8 mouse cellular contexts compared by ENCODE assay signal in the genomic region with DNA sequence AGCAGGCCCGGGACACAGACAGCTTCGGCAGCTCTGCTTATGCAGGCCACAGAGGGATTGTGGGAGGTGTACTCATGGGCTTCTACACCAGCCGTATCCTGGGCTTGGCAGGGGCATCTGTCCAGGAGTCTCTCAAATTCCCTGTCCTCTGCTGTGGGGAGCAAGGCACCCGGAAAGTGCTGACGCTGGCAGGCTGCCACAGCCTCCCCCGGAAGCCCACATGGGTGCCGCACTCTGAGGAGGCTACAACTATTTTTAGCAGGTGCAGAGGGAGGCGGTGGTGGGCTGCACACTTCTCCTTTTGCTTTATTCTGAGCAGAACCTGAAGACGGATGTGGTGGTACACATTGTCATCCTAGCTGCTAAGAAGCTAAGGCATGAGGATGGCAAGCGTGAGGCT. TPM values are rescaled to one million over a fixed set of nuclear protein-coding genes. Genes with fewer than 3 reads are reported as not detected.
DNase-seq lines count a peak whose midpoint lies in the region; ATAC-seq and TF ChIP-seq lines count a peak whose summit lies in the region.

No protein-coding gene starts in this region.

- H3K27me3 ChIP-seq in heart, embryonic 15.5 days = no peaks in the 10 kb centered on the region
- no peaks in the 10 kb centered on the region for H3K27me3 ChIP-seq in midbrain, embryonic 16.5 days (ENCODE audit: control insufficient read depth, insufficient read depth, low read depth, low read length)
- H3K27me3 ChIP-seq in hindbrain, postnatal 0 days (ENCODE audit: insufficient read depth, low read length) = no peaks in the 10 kb centered on the region
- no peaks in the 10 kb centered on the region for H3K27me3 ChIP-seq in midbrain, embryonic 10.5 days (ENCODE audit: low read depth, poor library complexity, severe bottlenecking)

- peaks cover 13% of the 10 kb centered on the region for H3K4me1 ChIP-seq in heart, embryonic 15.5 days (replicated peaks)
- H3K4me1 ChIP-seq in midbrain, embryonic 16.5 days (ENCODE audit: control insufficient read depth, insufficient read depth, low read length) = no peaks in the 10 kb centered on the region
- no peaks in the 10 kb centered on the region for H3K4me1 ChIP-seq in hindbrain, postnatal 0 days (ENCODE audit: insufficient read depth, low read length)
- H3K4me1 ChIP-seq in midbrain, embryonic 10.5 days = peaks cover 6% of the 10 kb centered on the region; the same call in 1 of the 2 replicates

- H3K36me3 ChIP-seq in heart, embryonic 15.5 days = no peaks in the 10 kb centered on the region
- no peaks in the 10 kb centered on the region for H3K36me3 ChIP-seq in midbrain, embryonic 16.5 days (ENCODE audit: control insufficient read depth, insufficient read depth, low read length)
- H3K36me3 ChIP-seq in hindbrain, postnatal 0 days (ENCODE audit: insufficient read depth, low read length) = no peaks in the 10 kb centered on the region
- no peaks in the 10 kb centered on the region for H3K36me3 ChIP-seq in midbrain, embryonic 10.5 days

- H3K27ac ChIP-seq in heart, embryonic 15.5 days = peak overlapping the region; percentile 49
- no peak overlapping the region for H3K27ac ChIP-seq in midbrain, embryonic 16.5 days (ENCODE audit: low read length)
- H3K27ac ChIP-seq in hindbrain, postnatal 0 days = no peak overlapping the region
- H3K27ac ChIP-seq in midbrain, embryonic 10.5 days (replicated peaks) = no peak overlapping the region

- intact Hi-C loops in left cerebral cortex, postnatal 10 days (cut with DNase I) = no loop called here

- no peak overlapping the region for H3K4me3 ChIP-seq in heart, embryonic 15.5 days
- H3K4me3 ChIP-seq in midbrain, embryonic 16.5 days (ENCODE audit: low read depth, low read length) = no peak overlapping the region
- no peak overlapping the region for H3K4me3 ChIP-seq in hindbrain, postnatal 0 days (ENCODE audit: low read length)
- no peak overlapping the region for H3K4me3 ChIP-seq in midbrain, embryonic 10.5 days

- no peak overlapping the region for H3K9ac ChIP-seq in heart, embryonic 15.5 days
- no peak overlapping the region for H3K9ac ChIP-seq in midbrain, embryonic 16.5 days (ENCODE audit: low read depth, low read length)
- no peak overlapping the region for H3K9ac ChIP-seq in hindbrain, postnatal 0 days (replicated peaks; ENCODE audit: low read length)

- peak; percentile 68 for ATAC-seq in heart, embryonic 15.5 days (replicated peaks; ENCODE audit: insufficient number of reproducible peaks, insufficient read depth, low FRiP score, low read depth)
- ATAC-seq in midbrain, embryonic 16.5 days = no peak
- ATAC-seq in hindbrain, postnatal 0 days = no peak

- peak overlapping the region; percentile 25; the same call in 1 of the 2 replicates for H3K4me2 ChIP-seq in heart, embryonic 15.5 days
- no peak overlapping the region for H3K4me2 ChIP-seq in midbrain, embryonic 16.5 days (ENCODE audit: low read length)
- no peak overlapping the region for H3K4me2 ChIP-seq in hindbrain, postnatal 0 days (ENCODE audit: low read depth, low read length)

- peak; percentile 26 for DNase-seq in kidney, postnatal 10 days
- DNase-seq in kidney, postnatal 25 days = no peak
- DNase-seq in left cerebral cortex, postnatal 10 days (ENCODE audit: extremely low spot score in 1 of 2, low spot score in 2 of 2) = peak; percentile 63 to 77
- DNase-seq in spleen, adult 12 weeks (ENCODE audit: low spot score) = peak; percentile 62
- DNase-seq in hindbrain, postnatal 0 days (ENCODE audit: low spot score) = no peak
- no peak for DNase-seq in midbrain, embryonic 10.5 days (ENCODE audit: low spot score)

- H3K9me3 ChIP-seq in heart, embryonic 15.5 days (replicated peaks) = no peaks in the 10 kb centered on the region
- H3K9me3 ChIP-seq in midbrain, embryonic 16.5 days (replicated peaks; ENCODE audit: control insufficient read depth, low read length, poor library complexity, severe bottlenecking) = no peaks in the 10 kb centered on the region
- no peaks in the 10 kb centered on the region for H3K9me3 ChIP-seq in hindbrain, postnatal 0 days (ENCODE audit: low read length)
- H3K9me3 ChIP-seq in midbrain, embryonic 10.5 days (replicated peaks) = peaks cover 5% of the 10 kb centered on the region; the same call in 1 of the 2 replicates

- WGBS in heart, embryonic 15.5 days = 35% methylated on average over 10 of the region's 10 CpGs
- 78% methylated on average over 10 of the region's 10 CpGs for WGBS in midbrain, embryonic 16.5 days
- WGBS in hindbrain, postnatal 0 days = 74% methylated on average over 10 of the region's 10 CpGs
- 84% methylated on average over 10 of the region's 10 CpGs for WGBS in midbrain, embryonic 10.5 days

- TF ChIP-seq CTCF in hindbrain, postnatal 0 days (IDR thresholded peaks at IDR 0.05; ENCODE audit: low read depth) = no peak

RNA-seq across cellular contexts. Expression of gene Card11, which starts 52.4 kb away (rescaled TPM):
- polyA plus RNA-seq in heart, embryonic 15.5 days (2015; fragmentation: Nextera tagmentation; extraction: Ambion mirVana) = 0.29 and 0.60 TPM in 2 replicates
- under 1 TPM; 0.18 to 0.41 TPM for total RNA-seq in left cerebral cortex, postnatal 10 days (2021)
- polyA plus RNA-seq in midbrain, embryonic 16.5 days (2015; fragmentation: Nextera tagmentation; extraction: Ambion mirVana) = 0.11 TPM in 1 of 2 replicates, not detected in the other
- 0.18 TPM in 1 of 2 replicates, not detected in the other for total RNA-seq in hindbrain, postnatal 0 days (2014; rRNA removed)
- polyA plus RNA-seq in hindbrain, postnatal 0 days (2015; fragmentation: Nextera tagmentation; extraction: Ambion mirVana) = 0.18 TPM in 1 of 2 replicates, not detected in the other
- 0.07 and 0.10 TPM in 2 replicates for polyA plus RNA-seq in midbrain, embryonic 10.5 days (2016; fragmentation: Nextera tagmentation; extraction: Ambion mirVana)

Comparison
In these comparisons a context has a peak if more than half of its experiments do, and no peak if none do; other contexts are left out.
1. DNase-seq: peak in kidney, postnatal 10 days (single experiment), left cerebral cortex, postnatal 10 days (2 of 2) and spleen, adult 12 weeks (single experiment); none in kidney, postnatal 25 days (0 of 2), hindbrain, postnatal 0 days (single experiment) and midbrain, embryonic 10.5 days (single experiment).